Mouse (Mus musculus): ENCODE results near the gene Immp2l. TPM values are rescaled to one million over a fixed set of nuclear protein-coding genes. Genes with fewer than 3 reads are reported as not detected.

The Immp2l gene
- 8.0 and 8.4 TPM in 2 replicates for polyA plus RNA-seq (2015; fragmentation: Nextera tagmentation; extraction: Ambion mirVana)

DNA sequence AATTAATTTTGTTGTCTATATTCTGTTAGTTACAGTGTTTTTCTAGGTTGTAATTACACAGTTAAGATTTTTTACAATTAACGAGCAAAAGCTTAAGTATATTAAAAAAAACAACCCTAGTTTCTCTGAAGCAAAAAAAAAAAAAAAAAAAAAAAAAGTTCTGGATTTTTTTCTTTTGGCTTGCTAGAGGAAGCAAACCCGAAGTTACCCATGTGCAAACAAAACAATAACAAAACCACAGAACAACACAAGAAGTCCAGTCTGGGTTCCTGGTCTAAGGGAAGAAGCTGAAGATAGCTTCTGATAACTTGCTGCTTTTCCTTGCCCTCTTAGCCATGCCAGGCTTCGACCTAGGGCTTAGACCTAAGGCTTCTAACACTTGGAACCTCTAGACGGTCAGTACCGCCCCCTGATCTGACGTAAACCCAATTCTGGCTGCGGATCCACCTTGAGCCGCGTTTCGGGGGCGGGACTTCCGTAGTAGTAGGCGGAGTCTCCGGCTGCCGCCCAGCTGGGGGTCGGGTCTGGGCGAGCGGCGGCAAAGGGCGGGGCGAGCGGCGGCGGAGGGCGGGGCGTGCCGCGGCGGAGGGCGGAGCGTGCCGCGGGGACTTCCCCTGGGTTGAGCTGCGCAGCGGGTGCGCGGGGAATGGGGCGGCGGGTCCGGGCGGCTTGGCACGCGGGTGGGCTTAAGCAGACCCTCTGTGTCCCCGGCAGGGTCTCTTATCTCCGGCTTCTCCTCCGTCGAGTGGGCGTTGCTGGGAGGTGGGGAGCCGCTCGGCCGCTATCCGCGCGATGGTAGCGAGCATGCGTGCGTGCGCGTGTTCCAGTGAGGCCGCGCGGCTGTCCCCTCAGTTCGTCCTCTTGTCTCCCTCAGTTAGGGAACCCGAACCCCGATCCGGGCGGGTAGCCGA, at the start of gene Immp2l:
Gene Immp2l, plus strand, starts transcription at position 580 of the 911 bp plus-strand sequence.

DNA sequence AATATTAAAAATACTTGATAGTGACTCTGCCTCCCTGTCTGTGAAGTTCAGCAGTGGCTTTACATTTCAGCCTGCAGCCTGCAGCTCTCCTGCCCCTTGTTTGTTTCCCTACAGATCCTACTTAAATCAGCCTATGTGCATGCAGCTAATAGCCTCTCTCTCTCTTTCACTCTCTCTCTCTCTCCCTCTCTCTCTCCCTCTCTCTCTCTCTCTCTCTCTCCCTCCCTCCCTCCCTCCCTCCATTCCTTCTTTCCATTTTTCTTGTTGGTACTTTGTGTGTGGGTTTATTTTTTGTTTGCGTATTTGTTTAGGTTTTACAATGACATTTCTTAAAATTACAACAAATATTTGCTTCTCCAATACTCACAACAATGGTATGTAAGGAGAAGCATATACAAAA, 462.4 kb downstream of the Immp2l start, which contains the start of gene Lrrn3:
Gene Lrrn3, minus strand, starts transcription at position 101 of the 400 bp plus-strand sequence.

